Mouse (Mus musculus): ENCODE measurements at regions not wholly inside any gene's neighbourhood (a gene's known extent, or its start where the extent isn't known, plus 50 kb on each side); places are given as distances from the start of the nearest gene placed in this dataset.

DNA sequence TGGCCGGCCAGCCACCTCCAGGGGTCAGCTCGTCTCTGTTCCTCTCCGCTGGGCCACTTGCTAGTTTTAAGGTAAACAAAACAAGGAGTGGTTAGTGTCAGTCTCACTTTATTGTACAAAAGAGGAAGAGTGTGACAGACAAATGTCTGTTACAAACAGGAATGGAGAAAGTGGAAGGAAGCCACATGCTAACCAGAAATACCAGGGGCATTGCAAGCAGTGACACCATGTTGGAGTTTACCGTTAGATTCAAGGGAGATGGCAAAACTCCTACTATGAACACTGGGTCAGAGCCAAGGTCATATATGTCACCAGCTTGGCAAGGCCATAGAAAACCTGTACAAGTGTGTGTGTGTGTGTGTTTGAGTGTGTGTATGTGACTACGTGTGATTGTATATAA is 131.5 kb downstream of the 2410131K14Rik start:
- intact Hi-C loops (cut with DNase I), result no loop called here
- no peak for DNase-seq

GRCm38 (mm10) chr5:118377402-118377848 is 132.4 kb downstream of the 2410131K14Rik start:
- no peak for DNase-seq
- intact Hi-C loops (cut with DNase I), result no loop called here

- DNase-seq, result no peak
- intact Hi-C loops (cut with DNase I), result loop anchor here (2.0 kb wide), 1 partner anchor 179 kb away; no protein-coding TSS in a partner anchor
These were observed 134.4 kb downstream of the 2410131K14Rik start for GRCm38 (mm10) chr5:118379245-118380051.

GRCm38 (mm10) chr5:118380052-118380421 is 135.0 kb downstream of the 2410131K14Rik start:
- DNase-seq, result no peak
- intact Hi-C loops (cut with DNase I), result loop anchor here (2.0 kb wide), 1 partner anchor 179 kb away; no protein-coding TSS in a partner anchor

GRCm38 (mm10) chr5:118380422-118381293 is 135.6 kb downstream of the 2410131K14Rik start:
- intact Hi-C loops (cut with DNase I), result loop anchor here (2.0 kb wide), 1 partner anchor 178 kb away; no protein-coding TSS in a partner anchor

DNA sequence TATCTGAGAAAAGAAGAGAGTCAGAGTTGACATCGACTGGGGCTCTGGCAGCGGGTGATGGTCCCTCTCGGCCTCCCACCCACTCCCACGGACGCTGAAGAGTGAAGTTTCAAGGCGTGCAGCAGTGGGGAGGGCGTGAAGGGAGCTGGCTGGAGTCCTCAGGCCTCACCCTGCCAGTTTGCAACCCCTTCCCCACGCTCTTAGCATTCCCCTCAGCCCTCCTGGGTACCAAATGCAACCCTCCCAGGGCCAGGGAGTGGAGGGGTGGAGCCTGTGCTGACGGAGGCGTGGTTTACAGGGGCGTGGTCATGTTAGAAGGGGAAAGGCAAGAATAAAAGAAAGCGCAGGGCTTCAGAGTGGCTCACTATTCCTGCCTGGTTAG is 136.3 kb downstream of the 2410131K14Rik start:
- intact Hi-C loops (cut with DNase I), result loop anchor here (2.0 kb wide), 1 partner anchor 178 kb away; no protein-coding TSS in a partner anchor
- peak; percentile 69 to 75 for DNase-seq

More at GRCm38 (mm10) chr5:118380422-118381293, 135.6 kb downstream of the 2410131K14Rik start:
- peak; percentile 49 to 54 for DNase-seq

- intact Hi-C loops (cut with DNase I), result no loop called here
- peak in 1 of 2 experiments; percentile 70 for DNase-seq
These were observed 141.1 kb downstream of the 2410131K14Rik start for GRCm38 (mm10) chr5:118386126-118386525.

- intact Hi-C loops (cut with DNase I), result no loop called here
- no peak for DNase-seq
These were observed 143.4 kb downstream of the 2410131K14Rik start for GRCm38 (mm10) chr5:118388419-118388818.

DNA sequence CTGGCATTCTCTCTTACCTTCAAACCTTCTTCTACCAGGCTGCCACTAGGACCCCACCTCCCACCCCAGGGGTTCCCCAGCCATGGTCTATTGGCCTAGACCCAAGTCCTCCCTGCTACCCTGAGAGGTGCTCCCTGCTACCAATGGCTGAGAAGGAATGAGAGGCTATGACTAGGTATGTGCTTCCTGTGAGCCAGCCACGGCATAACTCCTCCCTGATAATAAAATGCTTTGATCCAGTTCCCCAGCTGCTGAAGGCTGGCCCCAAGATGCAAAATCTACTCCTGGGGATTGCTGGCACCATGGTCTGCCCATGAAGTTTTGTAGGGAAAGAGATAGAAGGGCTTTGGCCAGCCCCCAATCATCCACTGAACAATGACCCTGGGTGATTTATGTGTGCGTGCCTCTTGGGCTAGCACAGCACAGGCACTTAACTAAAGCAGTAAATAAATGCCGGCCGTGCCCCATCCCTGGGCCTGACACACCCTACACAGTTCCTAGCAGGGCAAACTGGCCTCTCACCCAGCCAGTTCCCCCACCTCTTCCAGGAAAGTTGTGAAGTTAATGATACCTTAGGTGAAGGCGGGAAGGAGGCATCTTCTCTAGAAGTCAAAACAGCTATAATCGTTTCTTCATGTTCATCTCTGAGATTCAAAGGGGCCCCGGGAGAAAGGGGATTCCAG is 145.8 kb downstream of the 2410131K14Rik start:
- intact Hi-C loops (cut with DNase I), result no loop called here
- no peak for DNase-seq

GRCm38 (mm10) chr5:118392932-118393487 is 148.0 kb downstream of the 2410131K14Rik start:
- peak in 1 of 2 experiments; percentile 33 for DNase-seq

DNA sequence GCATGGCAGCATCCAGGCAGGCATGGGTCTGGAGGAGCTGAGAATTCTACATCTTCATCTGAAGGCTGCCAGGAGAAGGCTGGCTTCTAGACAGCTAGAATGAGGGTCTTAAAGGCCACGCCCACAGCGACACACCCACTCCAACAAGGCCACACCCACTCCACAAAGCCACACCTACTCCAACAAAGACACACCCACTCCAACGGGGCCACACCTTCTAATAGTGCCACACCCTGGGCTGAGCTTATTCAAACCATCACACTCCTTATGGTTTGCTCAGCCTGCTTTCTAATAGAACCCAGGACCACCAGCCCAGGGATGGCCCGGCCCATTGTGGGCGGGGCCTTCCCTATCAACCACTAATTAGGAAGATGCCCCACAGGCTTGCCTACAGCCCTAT is 149.0 kb downstream of the 2410131K14Rik start:
- no peak for DNase-seq
- intact Hi-C loops (cut with DNase I), result no loop called here

More at GRCm38 (mm10) chr5:118392932-118393487, 148.0 kb downstream of the 2410131K14Rik start:
- intact Hi-C loops (cut with DNase I), result no loop called here

DNA sequence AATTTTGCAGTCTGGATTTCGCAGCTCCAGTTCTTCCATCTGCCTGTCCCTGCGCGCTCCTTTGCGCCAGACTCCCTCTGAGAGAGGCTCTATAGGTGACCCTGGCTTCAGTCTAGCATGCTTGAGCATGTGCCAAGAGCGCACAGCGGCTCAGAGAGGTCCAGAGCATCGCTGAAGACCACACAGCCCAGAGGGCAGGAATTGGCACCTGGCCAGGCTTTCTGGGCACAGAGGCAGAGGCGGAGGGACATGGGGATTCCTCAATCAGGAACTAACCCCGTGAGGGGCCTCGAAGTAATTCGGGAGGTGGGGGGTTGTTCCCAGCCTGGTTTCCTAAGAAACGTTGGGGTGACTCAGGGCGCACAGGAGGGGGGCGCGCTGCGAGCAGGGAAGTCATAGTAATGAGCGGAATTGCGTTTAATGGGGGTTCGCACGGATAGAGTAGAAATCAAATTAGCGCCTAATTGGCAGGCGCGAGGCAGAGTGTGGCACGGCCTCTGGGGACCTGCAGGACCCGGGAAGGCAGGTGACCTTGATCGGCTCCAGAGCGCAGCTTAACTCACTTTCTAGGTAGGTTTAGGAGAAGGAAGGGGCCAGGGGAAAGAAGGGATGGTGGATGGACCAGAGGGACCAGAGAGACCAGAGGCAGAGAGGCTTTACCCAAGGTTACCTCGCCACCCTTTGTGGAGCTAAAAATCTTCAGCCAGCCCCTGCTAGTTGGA is 151.1 kb downstream of the 2410131K14Rik start:
- no peak for DNase-seq
- intact Hi-C loops (cut with DNase I), result no loop called here

DNA sequence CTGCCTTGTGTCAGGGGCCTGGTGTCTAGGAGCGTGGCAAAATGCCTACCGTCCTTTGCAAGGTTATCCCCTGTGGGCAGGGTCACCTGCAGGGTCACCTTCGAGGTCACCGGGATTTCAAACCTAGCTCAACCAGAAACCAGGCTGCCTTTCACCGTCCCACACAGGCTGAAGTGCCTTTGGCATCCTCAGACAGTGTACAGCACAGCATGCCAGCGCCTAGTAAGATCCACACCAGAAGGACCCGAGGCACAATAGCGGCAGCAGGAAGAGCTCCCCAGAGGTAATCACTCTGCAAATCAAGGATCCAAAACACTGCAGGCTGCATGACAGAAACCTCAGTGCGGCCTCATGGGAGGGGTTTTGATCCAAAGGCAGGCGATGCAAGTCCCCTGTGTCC is 155.9 kb downstream of the 2410131K14Rik start:
- intact Hi-C loops (cut with DNase I), result no loop called here
- DNase-seq, result no peak

DNA sequence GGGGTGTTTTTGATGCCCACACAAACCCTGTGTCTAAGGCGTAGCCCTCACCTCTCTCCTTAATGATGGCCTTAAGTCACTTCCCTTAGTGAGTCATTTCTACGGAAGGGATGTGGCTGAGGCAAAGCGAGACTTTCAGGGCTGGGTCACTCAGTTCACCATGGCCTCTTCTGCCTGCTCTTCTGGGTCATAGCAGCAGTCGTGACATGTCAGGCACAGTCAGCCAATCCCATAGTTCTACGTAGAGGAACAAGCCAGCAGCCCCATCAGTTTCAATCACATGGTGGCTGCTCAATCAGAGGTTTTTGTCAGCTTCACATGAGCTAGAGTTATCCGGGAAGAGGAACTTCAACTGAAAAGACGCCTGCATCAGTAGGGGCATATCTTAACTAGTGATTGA is 156.1 kb upstream of the Med13l start:
- intact Hi-C loops (cut with DNase I), result no loop called here
- DNase-seq, result no peak

GRCm38 (mm10) chr5:118405421-118405820 is 155.1 kb upstream of the Med13l start:
- intact Hi-C loops (cut with DNase I), result no loop called here

GRCm38 (mm10) chr5:118407451-118407850 is 153.0 kb upstream of the Med13l start:
- no peak for DNase-seq
- intact Hi-C loops (cut with DNase I), result no loop called here

More at GRCm38 (mm10) chr5:118405421-118405820, 155.1 kb upstream of the Med13l start:
- no peak for DNase-seq

- intact Hi-C loops (cut with DNase I), result no loop called here
- no peak for DNase-seq
These were observed 152.5 kb upstream of the Med13l start for GRCm38 (mm10) chr5:118407973-118408372.

- intact Hi-C loops (cut with DNase I), result no loop called here
- DNase-seq, result no peak
These were observed 151.7 kb upstream of the Med13l start for GRCm38 (mm10) chr5:118408826-118409225.
